Mouse (Mus musculus): Measurements from ENCODE around the gene Ccdc142. TPM values are rescaled to one million over a fixed set of nuclear protein-coding genes. Genes with fewer than 3 reads are reported as not detected.
A peak's percentile ranks its signal among the peaks of the same experiment; 100 is the strongest.

The Ccdc142 gene
- total and polyA plus RNA-seq, 2 experiments = 3.0 to 5.4 TPM

GRCm38 (mm10) chr6:83069488-83070246 is 31.7 kb upstream of the Ccdc142 start:
- TF ChIP-seq CTCF (IDR thresholded peaks at IDR 0.05; ENCODE audit: low read depth, low read length) (no peak), POLR2A (IDR thresholded peaks at IDR 0.05; ENCODE audit: extremely low read depth, insufficient read depth, low read length) (no peak)
- H3K27me3 ChIP-seq (ENCODE audit: control insufficient read depth, insufficient read depth, low read length) = peaks cover 39% of the 10 kb centered on the region
- H3K9ac ChIP-seq (ENCODE audit: low read depth, low read length) = no peak overlapping the region
- WGBS = 3% methylated on average over 65 of the region's 69 CpGs
- no peaks in the 10 kb centered on the region for H3K36me3 ChIP-seq (ENCODE audit: control insufficient read depth, insufficient read depth, low read length)
- H3K4me3 ChIP-seq (ENCODE audit: insufficient read depth, low read depth, low read length) = no peak overlapping the region; the same call in 1 of the 2 replicates
- no peaks in the 10 kb centered on the region for H3K79me2 ChIP-seq (ENCODE audit: control insufficient read depth, insufficient read depth, low read length)
- H3K4me1 ChIP-seq (ENCODE audit: control insufficient read depth, insufficient read depth, low read length) = 0 out of 2 replicates have a peak, but pooled peaks cover 1% of the 10 kb centered on the region
- DNase-seq (ENCODE audit: extremely low read depth, low read depth, low spot score) = no peak
- no peak overlapping the region for H3K27ac ChIP-seq (replicated peaks; ENCODE audit: insufficient read depth, low read depth, low read length)

GRCm38 (mm10) chr6:83070247-83070310 is 31.3 kb upstream of the Ccdc142 start, which contains the start of gene Tlx2:
Gene Tlx2 (minus strand): TSS chr6:83070293.
- 15% methylated on average over 7 of the region's 10 CpGs for WGBS
- H3K79me2 ChIP-seq (ENCODE audit: control insufficient read depth, insufficient read depth, low read length) = no peaks in the 10 kb centered on the region
- H3K9ac ChIP-seq (ENCODE audit: low read depth, low read length) = no peak within 1 kb of the TSS
- H3K27ac ChIP-seq (replicated peaks; ENCODE audit: insufficient read depth, low read depth, low read length) = no peak within 1 kb of the TSS
- H3K36me3 ChIP-seq (ENCODE audit: control insufficient read depth, insufficient read depth, low read length) = no peaks in the 10 kb centered on the region
- DNase-seq (ENCODE audit: extremely low read depth, low read depth, low spot score) = no peak
- TF ChIP-seq POLR2A (IDR thresholded peaks at IDR 0.05; ENCODE audit: extremely low read depth, insufficient read depth, low read length) (no peak), CTCF (IDR thresholded peaks at IDR 0.05; ENCODE audit: low read depth, low read length) (no peak)
- peak within 1 kb of the TSS; percentile 49; the same call in 1 of the 2 replicates for H3K4me3 ChIP-seq (ENCODE audit: insufficient read depth, low read depth, low read length)
- H3K4me1 ChIP-seq (ENCODE audit: control insufficient read depth, insufficient read depth, low read length) = 0 out of 2 replicates have a peak, but pooled peaks cover 1% of the 10 kb centered on the region
- peaks cover 39% of the 10 kb centered on the region for H3K27me3 ChIP-seq (ENCODE audit: control insufficient read depth, insufficient read depth, low read length)

GRCm38 (mm10) chr6:83070311-83071219 is 30.8 kb upstream of the Ccdc142 start:
- H3K27ac ChIP-seq (replicated peaks; ENCODE audit: insufficient read depth, low read depth, low read length) = no peak overlapping the region
- no peak for TF ChIP-seq CTCF (IDR thresholded peaks at IDR 0.05; ENCODE audit: low read depth, low read length)
- TF ChIP-seq POLR2A (IDR thresholded peaks at IDR 0.05; ENCODE audit: extremely low read depth, insufficient read depth, low read length) = no peak
- no peak for DNase-seq (ENCODE audit: extremely low read depth, low read depth, low spot score)
- peaks cover 39% of the 10 kb centered on the region for H3K27me3 ChIP-seq (ENCODE audit: control insufficient read depth, insufficient read depth, low read length)
- 5% methylated on average over 56 of the region's 58 CpGs for WGBS
- H3K4me1 ChIP-seq (ENCODE audit: control insufficient read depth, insufficient read depth, low read length) = 0 out of 2 replicates have a peak, but pooled peaks cover 1% of the 10 kb centered on the region
- H3K9ac ChIP-seq (ENCODE audit: low read depth, low read length) = no peak overlapping the region
- no peaks in the 10 kb centered on the region for H3K79me2 ChIP-seq (ENCODE audit: control insufficient read depth, insufficient read depth, low read length)
- H3K4me3 ChIP-seq (ENCODE audit: insufficient read depth, low read depth, low read length) = no peak overlapping the region
- H3K36me3 ChIP-seq (ENCODE audit: control insufficient read depth, insufficient read depth, low read length) = no peaks in the 10 kb centered on the region

- Histone ChIP-seq H3K4me3 (ENCODE audit: insufficient read depth, low read depth, low read length) (no peak overlapping the region), H3K9ac (ENCODE audit: low read depth, low read length) (no peak overlapping the region), H3K36me3 (ENCODE audit: control insufficient read depth, insufficient read depth, low read length) (no peaks in the 10 kb centered on the region), H3K79me2 (ENCODE audit: control insufficient read depth, insufficient read depth, low read length) (no peaks in the 10 kb centered on the region), H3K27ac (replicated peaks; ENCODE audit: insufficient read depth, low read depth, low read length) (no peak overlapping the region), H3K4me1 (ENCODE audit: control insufficient read depth, insufficient read depth, low read length) (0 out of 2 replicates have a peak, but pooled peaks cover 1% of the 10 kb centered on the region), H3K27me3 (ENCODE audit: control insufficient read depth, insufficient read depth, low read length) (peaks cover 39% of the 10 kb centered on the region)
- TF ChIP-seq POLR2A (IDR thresholded peaks at IDR 0.05; ENCODE audit: extremely low read depth, insufficient read depth, low read length) (no peak), CTCF (IDR thresholded peaks at IDR 0.05; ENCODE audit: low read depth, low read length) (no peak)
- 3% methylated on average over 23 of the region's 24 CpGs for whole genome bisulfite sequencing
- DNase-seq (ENCODE audit: extremely low read depth, low read depth, low spot score) = no peak
Observed at GRCm38 (mm10) chr6:83071220-83071619, 30.2 kb upstream of the Ccdc142 start.

- no peak for TF ChIP-seq CTCF (IDR thresholded peaks at IDR 0.05; ENCODE audit: low read depth, low read length)
- no peak for TF ChIP-seq POLR2A (IDR thresholded peaks at IDR 0.05; ENCODE audit: extremely low read depth, insufficient read depth, low read length)
- peaks cover 9% of the 10 kb centered on the region for H3K4me1 ChIP-seq (ENCODE audit: control insufficient read depth, insufficient read depth, low read length)
- no peak overlapping the region for H3K27ac ChIP-seq (replicated peaks; ENCODE audit: insufficient read depth, low read depth, low read length)
- WGBS = 26% methylated on average over 2 of the region's 2 CpGs
- peak; percentile 38 for DNase-seq (ENCODE audit: extremely low read depth, low read depth, low spot score)
- no peak overlapping the region for H3K4me3 ChIP-seq (ENCODE audit: insufficient read depth, low read depth, low read length)
- H3K9ac ChIP-seq (ENCODE audit: low read depth, low read length) = no peak overlapping the region
- H3K79me2 ChIP-seq (ENCODE audit: control insufficient read depth, insufficient read depth, low read length) = no peaks in the 10 kb centered on the region
- H3K36me3 ChIP-seq (ENCODE audit: control insufficient read depth, insufficient read depth, low read length) = no peaks in the 10 kb centered on the region
- peaks cover 23% of the 10 kb centered on the region for H3K27me3 ChIP-seq (ENCODE audit: control insufficient read depth, insufficient read depth, low read length)
Observed at GRCm38 (mm10) chr6:83074979-83075378, 26.4 kb upstream of the Ccdc142 start.
